Mouse (Mus musculus): ENCODE data around the gene Drg2. TPM values are rescaled to one million over a fixed set of nuclear protein-coding genes. Genes with fewer than 3 reads are reported as not detected.
"Not testable (repeated sequence)": the region's sequence is repeated elsewhere in the genome, so short reads cannot be mapped to it uniquely, and the experiment has no call there.

Gene Drg2
- total RNA-seq (2017): 73.9 and 84.2 TPM in 2 replicates

DNA sequence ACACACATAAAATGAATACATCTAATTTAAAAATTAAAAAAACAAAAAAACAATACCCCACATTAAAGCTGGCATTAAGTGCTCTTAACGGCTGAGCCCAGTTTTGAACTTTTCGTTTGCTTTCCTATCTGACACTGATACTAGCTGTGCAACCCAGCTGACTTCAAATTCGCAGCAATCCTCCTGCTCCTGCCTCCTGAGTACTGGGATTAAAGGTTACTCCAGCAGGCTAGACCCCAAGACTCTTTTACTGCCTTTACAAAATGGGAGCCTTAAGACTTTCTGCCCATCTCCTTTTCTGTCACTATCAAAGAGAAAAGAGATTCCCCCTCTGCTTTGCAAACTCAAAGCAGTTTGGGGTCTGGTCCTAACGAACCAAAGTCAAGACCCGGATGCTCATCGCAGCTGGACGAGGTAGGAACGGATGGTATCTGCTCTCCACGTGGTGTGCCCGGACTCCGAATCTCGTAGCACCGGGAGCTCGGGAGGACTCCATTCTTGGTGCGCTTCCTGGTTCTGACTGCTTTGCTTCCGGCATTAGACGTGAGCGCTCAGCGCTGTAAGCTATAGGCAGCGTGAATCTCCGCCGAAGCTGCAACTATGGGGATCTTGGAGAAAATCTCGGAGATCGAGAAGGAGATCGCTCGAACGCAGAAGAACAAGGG, at the start of gene Drg2:
Gene Drg2 (plus strand): TSS at position 512 of the 665 bp plus-strand sequence.
- ATAC-seq (replicated peaks in 1 of 2; ENCODE audit: insufficient read depth in 1 of 2, low FRiP score in 2 of 2, low TSS enrichment in 1 of 2, low read depth in 1 of 2, poor library complexity in 2 of 2, severe bottlenecking in 2 of 2): peak; percentile 95 to 96

DNA sequence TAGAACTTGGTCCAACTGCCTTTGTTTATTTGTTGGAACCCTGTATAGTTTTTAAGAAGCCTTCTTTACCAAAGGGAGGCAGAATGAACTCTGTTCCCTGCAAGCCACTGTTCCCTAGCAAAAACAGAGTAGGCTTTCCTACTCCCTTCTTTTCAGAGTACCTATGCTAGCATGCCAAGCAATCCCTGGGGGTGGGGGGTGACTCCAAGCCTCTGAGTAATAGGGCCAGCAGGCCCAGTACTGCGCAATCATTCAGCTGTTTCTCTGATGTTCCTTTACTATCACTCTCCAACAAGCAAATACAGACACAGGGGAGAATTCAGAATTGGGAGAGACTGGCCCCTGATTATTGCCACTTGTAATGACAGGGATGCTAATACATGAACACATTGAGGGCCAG, 47.8 kb upstream of the Drg2 start:
- no peak for ATAC-seq (replicated peaks in 1 of 2; ENCODE audit: insufficient read depth in 1 of 2, low FRiP score in 2 of 2, low TSS enrichment in 1 of 2, low read depth in 1 of 2, poor library complexity in 2 of 2, severe bottlenecking in 2 of 2)

DNA sequence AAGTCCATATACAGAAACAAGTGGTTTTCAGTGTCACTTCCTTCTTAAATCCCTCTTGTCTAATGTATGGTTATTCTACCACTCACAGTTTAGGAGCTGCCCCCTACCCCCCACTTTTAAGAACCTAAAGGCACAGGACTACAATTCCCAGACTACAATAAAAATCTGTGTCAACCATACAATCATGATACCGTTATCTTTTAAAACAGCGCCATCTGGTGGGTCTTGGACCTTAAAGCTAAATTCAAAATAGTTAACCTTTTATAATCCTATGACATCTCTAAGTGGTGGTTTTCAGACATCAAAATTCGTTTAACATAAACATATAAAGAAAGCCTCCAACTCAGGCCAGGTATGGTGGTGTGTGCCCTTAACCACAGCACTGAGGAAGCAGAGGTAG, 42.2 kb upstream of the Drg2 start:
- ATAC-seq (replicated peaks in 1 of 2; ENCODE audit: insufficient read depth in 1 of 2, low FRiP score in 2 of 2, low TSS enrichment in 1 of 2, low read depth in 1 of 2, poor library complexity in 2 of 2, severe bottlenecking in 2 of 2): no peak

DNA sequence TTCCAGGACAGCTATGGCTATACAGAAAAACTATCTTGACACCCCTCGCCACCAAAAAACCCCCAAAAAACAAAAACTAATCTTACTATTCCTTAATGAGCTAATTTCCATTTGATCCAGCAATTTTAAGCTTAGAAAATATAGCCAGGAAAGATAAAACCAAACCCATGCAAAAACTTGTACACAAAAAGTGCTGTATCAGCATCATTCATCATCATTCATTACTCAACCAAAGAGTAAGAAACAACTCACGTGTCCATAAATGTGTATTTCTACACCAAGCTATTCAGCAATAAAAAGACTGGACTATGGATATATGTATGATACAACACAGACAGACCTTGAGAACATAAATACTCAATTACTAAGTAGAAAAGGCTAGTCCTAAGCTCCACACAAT, 41.5 kb upstream of the Drg2 start:
- ATAC-seq (replicated peaks in 1 of 2; ENCODE audit: insufficient read depth in 1 of 2, low FRiP score in 2 of 2, low TSS enrichment in 1 of 2, low read depth in 1 of 2, poor library complexity in 2 of 2, severe bottlenecking in 2 of 2): no peak

DNA sequence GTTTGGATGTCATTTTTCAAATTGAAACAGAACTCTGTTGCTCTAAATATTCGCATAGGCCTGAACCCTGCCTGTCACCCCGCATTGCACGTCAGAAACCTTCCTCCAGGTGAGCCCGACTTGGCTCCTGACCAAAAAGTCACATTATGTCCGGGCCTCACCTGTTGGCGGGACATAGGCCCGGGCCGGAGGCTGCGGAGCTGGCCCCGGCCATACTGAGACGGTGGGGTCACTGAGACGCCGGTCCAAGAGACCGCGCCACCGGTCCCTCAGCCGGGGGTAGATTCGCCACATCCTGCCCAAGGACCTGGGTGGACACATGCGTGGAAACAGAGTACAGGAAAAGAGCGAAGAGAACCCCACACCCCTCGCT, 37.8 kb upstream of the Drg2 start:
- peak; percentile 6 to 11; a peak in 1 of 4 replicates for ATAC-seq (replicated peaks in 1 of 2; ENCODE audit: insufficient read depth in 1 of 2, low FRiP score in 2 of 2, low TSS enrichment in 1 of 2, low read depth in 1 of 2, poor library complexity in 2 of 2, severe bottlenecking in 2 of 2)

DNA sequence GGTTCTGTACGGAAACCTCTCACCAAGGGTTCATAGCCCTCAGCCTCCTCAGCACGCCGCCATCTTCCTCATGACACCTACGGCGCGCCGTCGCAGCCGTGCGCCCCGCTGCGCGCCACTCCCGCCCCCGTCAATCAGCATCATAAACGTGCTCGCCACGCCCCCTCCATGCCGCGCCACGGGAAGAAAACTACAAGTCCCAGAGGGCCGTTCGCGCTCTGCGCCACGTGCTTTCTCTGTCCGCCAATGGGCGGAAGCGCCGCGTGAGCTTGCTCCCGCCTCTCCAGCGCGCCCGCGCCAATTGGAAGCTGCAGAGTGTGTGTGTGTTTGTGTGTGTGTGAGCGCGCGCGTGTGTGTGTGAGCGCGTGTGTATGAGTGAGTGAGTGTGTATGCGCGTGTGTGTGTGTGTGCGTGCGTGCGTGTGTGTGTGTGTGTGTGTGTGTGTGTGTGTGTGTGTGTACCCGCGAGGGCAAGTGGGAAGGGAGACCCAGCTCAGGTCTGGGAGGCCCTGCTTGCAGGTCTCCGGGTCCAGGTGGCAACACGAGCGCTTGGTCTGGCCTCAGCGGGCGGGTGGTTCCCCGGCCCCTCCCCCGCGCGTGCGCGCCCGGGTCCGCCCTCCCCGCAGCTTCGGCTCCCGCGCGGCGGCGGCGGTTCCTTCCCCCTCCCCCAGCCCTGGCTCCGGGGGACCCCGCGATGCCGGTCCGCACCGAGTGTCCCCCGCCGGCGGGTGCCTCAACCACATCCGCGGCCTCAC, 37.3 kb upstream of the Drg2 start, which contains the start of gene Gid4:
Gene Gid4 (plus strand): TSS at position 183 of the 754 bp plus-strand sequence.
- ATAC-seq (replicated peaks in 1 of 2; ENCODE audit: insufficient read depth in 1 of 2, low FRiP score in 2 of 2, low TSS enrichment in 1 of 2, low read depth in 1 of 2, poor library complexity in 2 of 2, severe bottlenecking in 2 of 2): peak; percentile 94 to 96

DNA sequence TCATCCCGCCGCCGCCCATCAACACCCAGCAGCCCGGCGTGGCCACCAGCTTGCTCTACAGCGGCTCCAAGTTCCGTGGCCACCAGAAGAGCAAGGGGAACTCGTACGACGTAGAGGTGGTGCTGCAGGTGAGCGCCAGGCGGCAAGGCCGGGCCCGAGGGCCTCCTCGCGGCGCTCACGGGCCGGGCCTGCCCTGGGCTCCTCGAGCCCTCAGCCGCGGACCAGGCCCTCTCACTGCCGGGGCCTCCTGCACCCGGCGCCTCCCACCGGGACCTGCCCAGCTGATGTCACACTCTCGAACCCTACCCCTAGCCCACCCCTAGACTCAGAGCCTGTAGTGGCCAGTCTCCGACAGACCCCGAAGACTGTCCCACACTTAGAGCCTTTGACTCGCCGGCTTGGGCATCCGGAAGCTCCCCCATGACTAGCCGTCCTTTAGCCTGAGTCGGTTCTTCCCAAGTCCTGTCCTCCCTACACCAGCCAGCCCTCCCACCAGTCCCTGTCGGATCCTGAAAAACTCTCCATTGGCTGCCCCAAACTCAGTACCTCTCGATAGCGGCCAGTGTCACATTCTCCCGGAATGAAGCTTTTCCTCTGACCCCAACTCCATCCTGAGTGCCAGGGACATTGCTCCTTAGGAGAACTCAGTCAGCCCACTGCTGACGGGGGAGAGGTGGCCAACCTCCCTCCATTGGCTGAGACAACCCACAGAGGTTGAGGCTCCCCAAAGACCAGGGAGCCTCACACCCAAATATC, 36.5 kb upstream of the Drg2 start, which contains the start of gene Atpaf2:
Gene Atpaf2 (minus strand): TSS at position 741 of the 756 bp plus-strand sequence.
- peak in 1 of 2 experiments; percentile 10; a peak in 1 of 4 replicates for ATAC-seq (replicated peaks in 1 of 2; ENCODE audit: insufficient read depth in 1 of 2, low FRiP score in 2 of 2, low TSS enrichment in 1 of 2, low read depth in 1 of 2, poor library complexity in 2 of 2, severe bottlenecking in 2 of 2)

DNA sequence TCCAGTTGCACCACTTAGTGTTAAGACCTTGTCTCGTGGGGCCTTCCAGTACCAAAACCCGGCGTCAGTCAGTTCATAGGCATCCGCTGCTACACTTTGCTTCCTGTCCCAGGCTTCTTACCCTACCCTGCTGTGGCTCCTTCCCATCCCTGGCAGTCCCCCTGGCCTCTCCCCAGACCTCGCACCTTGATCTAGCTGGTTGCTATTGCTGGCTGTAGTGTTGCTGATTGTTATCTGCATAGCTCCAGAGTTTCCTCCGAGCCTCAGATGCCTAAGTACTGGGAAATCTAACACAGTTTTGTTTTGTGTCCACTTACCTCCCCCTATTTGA, 36.0 kb upstream of the Drg2 start:
- no peak for ATAC-seq (replicated peaks in 1 of 2; ENCODE audit: insufficient read depth in 1 of 2, low FRiP score in 2 of 2, low TSS enrichment in 1 of 2, low read depth in 1 of 2, poor library complexity in 2 of 2, severe bottlenecking in 2 of 2)

DNA sequence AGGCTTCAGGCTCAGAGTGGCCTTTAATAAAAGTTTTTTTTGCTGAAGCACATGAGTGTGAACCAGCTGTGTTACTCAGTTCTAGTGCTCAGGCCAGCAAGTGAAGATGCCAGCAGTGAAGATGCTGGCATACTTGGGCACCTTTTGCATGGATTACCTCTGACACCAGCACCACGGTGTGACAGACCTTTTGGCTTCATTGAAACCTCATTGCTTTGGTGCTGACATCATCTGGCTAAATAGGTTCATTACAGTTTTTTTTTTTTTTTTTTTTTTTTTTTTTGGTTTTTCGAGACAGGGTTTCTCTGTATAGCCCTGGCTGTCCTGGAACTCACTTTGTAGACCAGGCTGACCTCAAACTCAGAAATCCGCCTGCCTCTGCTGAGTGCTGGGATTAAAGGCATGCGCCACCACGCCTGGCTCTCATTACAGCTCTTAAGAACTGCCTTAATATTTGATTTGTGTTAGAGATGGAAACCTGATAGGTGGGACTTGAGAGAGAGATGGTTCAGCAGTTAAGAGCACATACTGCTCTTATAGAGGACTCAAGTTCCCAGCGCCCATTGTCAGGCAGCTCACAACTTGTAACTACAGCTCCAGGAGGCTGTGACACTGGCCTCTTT, 32.2 kb upstream of the Drg2 start:
- no peak for ATAC-seq (replicated peaks in 1 of 2; ENCODE audit: insufficient read depth in 1 of 2, low FRiP score in 2 of 2, low TSS enrichment in 1 of 2, low read depth in 1 of 2, poor library complexity in 2 of 2, severe bottlenecking in 2 of 2)

DNA sequence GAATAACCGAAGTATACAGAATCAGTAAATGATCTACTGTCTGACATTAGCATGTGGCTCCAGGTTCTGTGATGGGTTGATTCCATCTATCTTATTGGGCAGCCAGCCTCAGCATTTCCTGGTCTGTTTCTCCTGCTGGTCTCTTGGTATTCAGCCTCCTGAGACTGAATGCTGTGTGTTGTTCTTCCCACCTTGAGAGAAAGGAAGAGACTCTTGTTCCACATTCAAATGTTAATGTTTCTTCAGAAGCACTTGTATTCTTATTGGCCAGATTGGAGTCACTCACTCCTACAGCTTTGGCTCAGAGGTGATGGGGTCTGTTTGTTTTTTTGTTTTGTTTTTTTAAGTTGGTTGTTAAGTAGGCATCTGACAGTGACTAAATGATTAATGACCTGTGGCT, 31.4 kb upstream of the Drg2 start:
- no peak for ATAC-seq (replicated peaks in 1 of 2; ENCODE audit: insufficient read depth in 1 of 2, low FRiP score in 2 of 2, low TSS enrichment in 1 of 2, low read depth in 1 of 2, poor library complexity in 2 of 2, severe bottlenecking in 2 of 2)

DNA sequence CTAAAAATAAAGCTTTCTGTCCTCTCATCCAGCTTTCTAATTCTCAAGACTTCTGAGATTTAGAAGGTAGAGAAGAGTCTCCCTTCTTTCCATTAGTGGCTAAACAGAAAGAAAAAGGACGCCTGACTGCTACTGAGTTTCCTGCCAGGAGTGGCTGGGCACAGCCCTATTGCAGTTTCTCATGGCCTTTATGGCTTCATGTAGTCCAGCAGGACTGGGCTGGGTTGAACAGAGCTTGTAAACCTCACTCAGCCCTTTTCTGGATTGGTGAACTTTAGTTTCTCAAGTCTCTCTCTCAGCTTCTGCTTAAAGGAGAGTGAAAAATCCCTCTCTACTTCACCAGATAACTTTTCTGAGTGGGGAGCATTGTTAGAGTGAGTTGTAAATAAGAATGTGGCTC, 28.0 kb upstream of the Drg2 start:
- no peak for ATAC-seq (replicated peaks in 1 of 2; ENCODE audit: insufficient read depth in 1 of 2, low FRiP score in 2 of 2, low TSS enrichment in 1 of 2, low read depth in 1 of 2, poor library complexity in 2 of 2, severe bottlenecking in 2 of 2)

DNA sequence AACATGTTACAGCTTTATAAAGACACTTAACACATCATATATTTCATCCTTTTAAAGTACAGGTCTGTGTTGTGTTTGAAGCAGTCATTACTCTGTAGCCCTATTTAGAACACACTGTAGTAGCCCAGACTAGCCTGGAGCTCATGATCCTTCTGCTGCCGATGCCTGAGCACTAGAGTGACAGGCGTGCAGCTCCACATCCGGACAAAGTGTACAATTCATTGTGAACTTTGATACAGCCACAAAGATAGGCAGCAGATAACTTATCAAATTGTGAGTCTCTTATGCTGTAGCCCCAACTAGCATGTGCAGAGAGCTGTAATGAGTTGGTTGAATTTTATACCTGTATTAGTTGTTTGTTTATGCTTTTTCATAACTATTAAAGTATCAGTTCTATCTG, 26.8 kb upstream of the Drg2 start:
- ATAC-seq (replicated peaks in 1 of 2; ENCODE audit: insufficient read depth in 1 of 2, low FRiP score in 2 of 2, low TSS enrichment in 1 of 2, low read depth in 1 of 2, poor library complexity in 2 of 2, severe bottlenecking in 2 of 2): no peak

DNA sequence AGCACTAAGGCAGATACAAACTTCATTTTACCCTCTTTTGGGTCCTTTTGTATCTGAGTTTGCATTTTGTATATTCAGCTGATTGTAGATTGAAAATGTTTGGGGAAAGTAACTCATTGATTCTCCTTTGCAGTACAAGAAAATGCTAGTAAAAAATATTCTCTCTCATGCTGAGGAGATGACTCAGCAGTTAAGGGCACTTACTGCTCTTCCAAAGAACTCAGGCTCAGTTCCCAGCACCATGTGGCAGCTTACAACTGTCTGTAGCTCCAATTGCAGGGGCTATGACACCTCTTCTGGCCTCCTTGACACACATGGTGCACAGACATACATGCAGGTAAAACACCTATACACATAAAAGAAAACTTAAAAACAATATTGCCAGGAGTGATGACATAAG, 20.9 kb upstream of the Drg2 start:
- ATAC-seq (replicated peaks in 1 of 2; ENCODE audit: insufficient read depth in 1 of 2, low FRiP score in 2 of 2, low TSS enrichment in 1 of 2, low read depth in 1 of 2, poor library complexity in 2 of 2, severe bottlenecking in 2 of 2): no peak

DNA sequence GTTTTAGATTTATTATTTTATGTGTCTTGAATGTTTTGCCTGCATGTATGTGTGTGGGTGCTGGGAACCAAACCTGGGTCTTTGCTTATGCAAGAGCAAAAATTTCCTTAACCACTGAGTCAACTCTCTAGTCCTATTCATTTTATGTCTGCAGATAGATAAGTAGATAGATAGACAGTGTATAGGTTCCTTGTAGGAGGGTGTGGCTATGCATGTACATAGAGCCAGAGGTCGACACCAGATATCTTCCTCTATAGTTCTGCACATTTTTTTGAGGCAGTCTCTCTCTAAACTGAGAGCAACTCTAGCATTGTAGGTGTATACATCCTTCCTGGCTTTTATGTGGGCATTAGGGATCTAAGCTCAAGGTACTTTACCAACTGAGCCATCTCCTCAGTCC, 19.3 kb upstream of the Drg2 start:
- ATAC-seq (replicated peaks in 1 of 2; ENCODE audit: insufficient read depth in 1 of 2, low FRiP score in 2 of 2, low TSS enrichment in 1 of 2, low read depth in 1 of 2, poor library complexity in 2 of 2, severe bottlenecking in 2 of 2): no peak

DNA sequence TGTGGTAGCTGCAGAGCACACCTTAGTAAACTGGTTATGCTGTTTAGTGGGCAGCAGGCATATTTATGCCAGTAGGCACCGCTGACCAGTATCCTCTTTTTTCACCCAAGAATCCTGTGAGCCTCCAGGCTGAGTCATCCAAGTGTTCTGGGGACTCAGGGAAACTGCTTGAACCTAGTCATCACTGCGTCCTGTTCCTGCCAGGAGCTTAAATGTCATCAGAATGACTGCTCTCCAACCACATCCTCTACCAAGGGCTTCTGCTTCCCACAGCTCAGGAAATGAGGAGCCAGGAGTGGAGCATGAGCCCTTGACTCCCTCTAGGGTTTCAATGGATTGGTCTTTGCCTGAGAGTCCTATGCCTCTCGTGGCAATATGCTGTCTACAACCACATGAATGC, 17.8 kb upstream of the Drg2 start:
- ATAC-seq (replicated peaks in 1 of 2; ENCODE audit: insufficient read depth in 1 of 2, low FRiP score in 2 of 2, low TSS enrichment in 1 of 2, low read depth in 1 of 2, poor library complexity in 2 of 2, severe bottlenecking in 2 of 2): no peak

DNA sequence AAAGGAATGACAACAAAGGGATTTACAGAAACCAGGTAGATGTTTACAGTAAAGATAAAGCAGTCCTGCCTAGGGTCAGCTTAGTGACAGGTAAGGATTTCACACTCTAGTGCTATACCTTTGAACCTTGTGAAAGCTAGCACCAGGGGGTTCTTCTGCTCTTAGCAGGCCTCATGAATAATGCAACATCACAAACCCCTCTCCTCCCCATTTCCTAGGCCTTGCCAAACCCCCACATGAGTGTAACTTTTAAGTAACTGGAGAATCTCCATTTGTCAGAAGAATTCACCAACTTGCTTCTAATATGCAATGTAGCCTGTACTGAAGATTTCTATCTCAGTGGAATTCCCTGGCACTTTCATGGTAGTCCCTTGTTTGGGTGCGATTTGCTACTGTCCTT, 14.8 kb upstream of the Drg2 start:
- ATAC-seq (replicated peaks in 1 of 2; ENCODE audit: insufficient read depth in 1 of 2, low FRiP score in 2 of 2, low TSS enrichment in 1 of 2, low read depth in 1 of 2, poor library complexity in 2 of 2, severe bottlenecking in 2 of 2): not testable (repeated sequence)

DNA sequence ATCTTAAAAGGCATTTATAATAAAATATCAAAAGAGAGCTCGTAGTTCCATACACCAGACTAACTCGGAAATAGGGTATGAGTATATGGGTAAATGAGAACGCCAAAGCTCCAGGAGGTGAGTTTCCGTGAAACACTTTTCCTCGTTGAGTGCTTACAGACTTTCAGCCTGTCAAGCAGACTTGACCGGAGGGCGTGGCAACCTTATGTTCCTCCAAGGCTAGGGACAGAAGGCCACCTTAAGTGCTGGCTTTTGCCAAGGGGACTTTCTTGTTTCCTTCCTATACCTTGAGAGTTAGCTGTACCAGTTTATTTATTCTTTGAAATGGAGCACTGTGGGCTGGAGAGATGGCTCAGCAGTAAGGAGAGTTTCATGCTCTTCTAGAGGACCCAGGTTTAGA, 14.2 kb upstream of the Drg2 start:
- no peak for ATAC-seq (replicated peaks in 1 of 2; ENCODE audit: insufficient read depth in 1 of 2, low FRiP score in 2 of 2, low TSS enrichment in 1 of 2, low read depth in 1 of 2, poor library complexity in 2 of 2, severe bottlenecking in 2 of 2)

DNA sequence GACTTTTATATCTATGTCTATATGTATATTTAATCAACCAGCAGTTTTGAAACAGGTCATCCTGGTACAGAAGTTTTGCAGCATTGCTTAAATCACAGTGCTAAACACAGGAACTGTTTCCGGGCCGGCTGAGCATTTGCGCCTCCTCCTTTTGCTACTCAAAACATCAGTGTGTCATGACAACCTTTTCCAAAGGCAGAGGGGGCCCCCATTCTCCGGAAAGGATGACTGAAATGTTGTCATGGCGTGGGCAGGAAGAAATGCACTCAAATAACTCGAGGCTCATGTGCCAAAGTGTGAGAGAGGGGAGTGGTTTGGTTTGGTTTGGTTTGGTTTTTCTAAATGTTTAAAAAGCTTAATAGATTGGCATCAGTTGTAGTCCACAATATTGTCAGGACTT, 11.5 kb upstream of the Drg2 start:
- ATAC-seq (replicated peaks in 1 of 2; ENCODE audit: insufficient read depth in 1 of 2, low FRiP score in 2 of 2, low TSS enrichment in 1 of 2, low read depth in 1 of 2, poor library complexity in 2 of 2, severe bottlenecking in 2 of 2): no peak
